Mouse (Mus musculus) CH12.LX (cell line): ENCODE measurements around the gene Ankfy1. TPM values are rescaled to one million over a fixed set of nuclear protein-coding genes. Genes with fewer than 3 reads are reported as not detected.

Experiments used
- DNase-seq: peaks from one replicate; pipeline ENCODE4 v3.0.0-alpha.2; 2013; ENCODE audit errors: extremely low read depth
- H3K27ac ChIP-seq: 2 replicates; pipeline ENCODE4 v1.5.1; 2012; ENCODE audit warnings: low read depth, mild to moderate bottlenecking, control low read depth, moderate library complexity; ENCODE audit not compliant: insufficient read depth
- H3K27me3 ChIP-seq: replicated peaks from 2 replicates; pipeline ENCODE3; 2012; ENCODE audit warnings: inconsistent platforms
- H3K36me3 ChIP-seq, 2 experiments: replicated peaks in 1 of 2; 2 replicates each; pipeline versions ENCODE3 to v1.6.1; 2012; ENCODE audit warnings: inconsistent platforms in 1 of 2, low read length in 1 of 2, mild to moderate bottlenecking in 1 of 2, mixed read lengths in 1 of 2, moderate library complexity in 1 of 2; ENCODE audit not compliant: control insufficient read depth in 1 of 2, insufficient read depth in 1 of 2
- H3K4me1 ChIP-seq, 2 experiments: 2 replicates each; pipeline ENCODE4 v1.6.1; 2012; ENCODE audit warnings: inconsistent platforms in 1 of 2, moderate library complexity in 1 of 2; ENCODE audit not compliant: insufficient read depth in 2 of 2, control insufficient read depth in 1 of 2
- H3K4me2 ChIP-seq: 2 replicates; pipeline ENCODE4 v1.6.1; 2012; ENCODE audit warnings: low read depth, mild to moderate bottlenecking, control low read depth; ENCODE audit not compliant: poor library complexity, insufficient read depth, severe bottlenecking
- H3K4me3 ChIP-seq, 3 experiments: fragments of 150-350 bp in 1 of 3; sonication (generic) in 1 of 3; replicated peaks in 1 of 3; 2 replicates each; pipeline versions ENCODE3 to v1.5.1; 2011 to 2012; ENCODE audit warnings: low read depth in 2 of 3, low read length in 2 of 3, mild to moderate bottlenecking in 2 of 3, moderate library complexity in 2 of 3, control low read depth in 1 of 3, improper control_type of control experiment in 1 of 3, inconsistent platforms in 1 of 3, mixed read lengths in 1 of 3; ENCODE audit not compliant: poor library complexity in 1 of 3
- H3K79me2 ChIP-seq: replicated peaks from 2 replicates; pipeline ENCODE4 v1.6.1; 2012; ENCODE audit warnings: mild to moderate bottlenecking, moderate library complexity; ENCODE audit not compliant: control insufficient read depth, poor library complexity, insufficient read depth, severe bottlenecking; ENCODE audit errors: extremely low read depth
- H3K9ac ChIP-seq: 2 replicates; pipeline ENCODE4 v1.6.1; 2012; ENCODE audit warnings: low read depth, mild to moderate bottlenecking, control low read depth, moderate library complexity; ENCODE audit not compliant: insufficient read depth
- H3K9me3 ChIP-seq: replicated peaks from 2 replicates; pipeline ENCODE3; 2012; ENCODE audit warnings: low read length, inconsistent platforms, mixed read lengths
- CHD2 ChIP-seq: IDR thresholded peaks from 2 replicates; pipeline ENCODE4 v1.6.1; 2011; ENCODE audit warnings: low read length, improper control_type of control experiment
- IRF4 ChIP-seq: IDR thresholded peaks from 2 replicates; pipeline ENCODE4 v1.6.1; 2014; ENCODE audit warnings: low read depth, mild to moderate bottlenecking, inconsistent platforms, low read length, improper control_type of control experiment
- MAFK ChIP-seq: IDR thresholded peaks from 2 replicates; pipeline ENCODE4 v1.6.1; 2011; ENCODE audit warnings: low read length, improper control_type of control experiment; ENCODE audit not compliant: insufficient replicate concordance
- MAX ChIP-seq: IDR thresholded peaks from 2 replicates; pipeline ENCODE4 v1.6.1; 2011; ENCODE audit warnings: low read length, improper control_type of control experiment
- MAZ ChIP-seq: IDR thresholded peaks from 2 replicates; pipeline ENCODE4 v1.6.1; 2012; ENCODE audit warnings: low read depth, mild to moderate bottlenecking, inconsistent platforms, low read length, improper control_type of control experiment, moderate library complexity
- MYC ChIP-seq: IDR thresholded peaks from 2 replicates; pipeline ENCODE4 v1.6.1; 2011; ENCODE audit warnings: low read depth, mild to moderate bottlenecking, improper control_type of control experiment, low read length
- POLR2AphosphoS2 ChIP-seq: IDR thresholded peaks from 2 replicates; pipeline ENCODE4 v1.6.1; 2011; ENCODE audit warnings: low read depth, low read length, improper control_type of control experiment
- TBP ChIP-seq: conservative IDR thresholded peaks from 2 replicates; pipeline ENCODE4 v1.6.1; 2011; ENCODE audit warnings: low read depth, low read length, improper control_type of control experiment
- ZC3H11A ChIP-seq: IDR thresholded peaks from 2 replicates; pipeline ENCODE4 v1.6.1; 2012; ENCODE audit warnings: low read depth, mild to moderate bottlenecking, inconsistent platforms, low read length, improper control_type of control experiment
- ZMIZ1 ChIP-seq: IDR thresholded peaks from 2 replicates; pipeline ENCODE4 v1.6.1; 2012; ENCODE audit warnings: low read depth, mild to moderate bottlenecking, inconsistent platforms, low read length, improper control_type of control experiment
- dilution Hi-C: fragments of 300-500 bp; cut with MboI; formaldehyde crosslinking; loops from 2 replicates; pipeline ENCODE4 v1.14.3; 2020; ENCODE audit warnings: low sequenced_read_pairs; ENCODE audit not compliant: extremely low pct_unique_long_range_greater_than_20kb, extremely low pct_ligation_motif_present
- in situ Hi-C: fragments of 300-500 bp; cut with MboI; formaldehyde crosslinking; loops from 3 replicates; pipeline ENCODE4 v1.14.3; 2019; ENCODE audit warnings: low sequenced_read_pairs, low pct_ligation_motif_present, low pct_unique_long_range_greater_than_20kb, mixed read lengths
- polyA plus RNA-seq: library from polyadenylated mRNA; unstranded; fragments of >175 nt; gene quantifications from 2 replicates; pipeline ENCODE4 v1.2.1, GENCODE M21; 2012; ENCODE audit warnings: low read depth; ENCODE audit not compliant: insufficient read length
- total RNA-seq, 2 experiments: library from RNA; depleted of rRNA; stranded (reverse); fragments of 300-350 nt in 1 of 2; fragments of >200 nt in 1 of 2; gene quantifications; 2 replicates each; pipeline ENCODE4 v1.2.3; 2012 to 2014

Ankfy1 gene
- total and polyA plus RNA-seq, 3 experiments = 31.4 to 37.0 (median 31.5) TPM

DNA sequence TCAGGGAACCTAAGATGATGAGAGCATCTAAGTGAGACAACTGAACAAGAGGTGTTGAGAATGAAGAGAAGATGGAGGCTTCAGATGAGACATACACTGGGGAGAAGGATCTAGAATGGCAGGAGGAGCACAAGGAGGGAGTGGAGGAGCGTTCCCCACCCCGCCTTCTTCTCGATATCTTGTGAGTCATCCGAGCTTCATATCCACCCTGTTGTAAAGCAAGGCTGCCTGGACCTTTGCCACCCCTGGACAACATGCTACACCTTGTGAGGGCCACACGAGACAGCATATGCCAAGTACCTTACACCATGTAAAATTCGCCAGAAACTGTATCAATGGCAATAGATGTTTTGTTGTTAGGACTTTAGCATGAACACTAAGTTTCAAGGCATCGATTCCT is 131.2 kb downstream of the Ankfy1 start:
- no peak for DNase-seq
- Histone ChIP-seq H3K9ac (no peak overlapping the region), H3K9me3 (no peaks in the 10 kb centered on the region), H3K36me3 (peaks cover 38 to 70% of the 10 kb centered on the region in 2 experiments)
- in situ Hi-C loops (no loop called here), dilution Hi-C loops (no loop called here)
- TF ChIP-seq MYC (no peak), CHD2 (no peak), POLR2AphosphoS2 (no peak), ZC3H11A (no peak), MAFK (no peak), MAX (no peak), ZMIZ1 (no peak), MAZ (no peak), TBP (no peak), IRF4 (no peak)
- TF ChIP-seq, all 38 proteins: peak for 0
- Histone ChIP-seq H3K79me2 (no peaks in the 10 kb centered on the region), H3K4me1 (peaks cover 7 to 30% of the 10 kb centered on the region in 2 experiments), H3K4me2 (no peak overlapping the region), H3K27ac (no peak overlapping the region), H3K27me3 (no peaks in the 10 kb centered on the region), H3K4me3 (no peak overlapping the region)

Other genes starting within 250 kb of the Ankfy1 start
- gene Mybbp1a, start 248.7 kb upstream of the Ankfy1 start, total RNA-seq (2012; rRNA removed) = 245 and 334 TPM in 2 replicates
- 115 and 174 TPM in 2 replicates for gene Mybbp1a, start 248.7 kb upstream of the Ankfy1 start, total RNA-seq (2014; rRNA removed)
- 729 and 816 TPM in 2 replicates for gene Mybbp1a, start 248.7 kb upstream of the Ankfy1 start, polyA plus RNA-seq
- 0.08 and 0.17 TPM in 2 replicates for gene Spns2, start 200.1 kb upstream of the Ankfy1 start, total RNA-seq (2012; rRNA removed)
- gene Spns2, start 200.1 kb upstream of the Ankfy1 start, total RNA-seq (2014; rRNA removed) = 0.07 TPM in 1 of 2 replicates, not detected in the other
- gene Spns2, start 200.1 kb upstream of the Ankfy1 start, polyA plus RNA-seq = 0.10 and 0.14 TPM in 2 replicates
- 0.17 and 0.21 TPM in 2 replicates for gene Spns3, start 139.5 kb upstream of the Ankfy1 start, total RNA-seq (2012; rRNA removed)
- gene Spns3, start 139.5 kb upstream of the Ankfy1 start, total RNA-seq (2014; rRNA removed) = 0.85 and 1.0 TPM in 2 replicates
- gene Spns3, start 139.5 kb upstream of the Ankfy1 start, polyA plus RNA-seq = 1.6 and 1.8 TPM in 2 replicates
- 34.3 and 34.5 TPM in 2 replicates for gene Ube2g1, start 82.7 kb upstream of the Ankfy1 start, total RNA-seq (2012; rRNA removed)
- gene Ube2g1, start 82.7 kb upstream of the Ankfy1 start, total RNA-seq (2014; rRNA removed) = 74.4 and 78.3 TPM in 2 replicates
- gene Ube2g1, start 82.7 kb upstream of the Ankfy1 start, polyA plus RNA-seq = 52.8 and 73.8 TPM in 2 replicates
- 3.9 and 4.6 TPM in 2 replicates for gene Cyb5d2, start 106.1 kb downstream of the Ankfy1 start, total RNA-seq (2012; rRNA removed)
- 3.2 and 3.9 TPM in 2 replicates for gene Cyb5d2, start 106.1 kb downstream of the Ankfy1 start, total RNA-seq (2014; rRNA removed)
- gene Cyb5d2, start 106.1 kb downstream of the Ankfy1 start, polyA plus RNA-seq = 2.4 and 2.8 TPM in 2 replicates
- 16.8 and 17.4 TPM in 2 replicates for gene Zzef1, start 106.2 kb downstream of the Ankfy1 start, total RNA-seq (2012; rRNA removed)
- gene Zzef1, start 106.2 kb downstream of the Ankfy1 start, total RNA-seq (2014; rRNA removed) = 9.4 and 10.5 TPM in 2 replicates
- 17.1 and 20.8 TPM in 2 replicates for gene Zzef1, start 106.2 kb downstream of the Ankfy1 start, polyA plus RNA-seq